Mouse (Mus musculus): ENCODE results near the gene Fetub. TPM values are rescaled to one million over a fixed set of nuclear protein-coding genes. Genes with fewer than 3 reads are reported as not detected.

Gene Fetub
- total RNA-seq, 2 experiments from 2014 or later = not detected

DNA sequence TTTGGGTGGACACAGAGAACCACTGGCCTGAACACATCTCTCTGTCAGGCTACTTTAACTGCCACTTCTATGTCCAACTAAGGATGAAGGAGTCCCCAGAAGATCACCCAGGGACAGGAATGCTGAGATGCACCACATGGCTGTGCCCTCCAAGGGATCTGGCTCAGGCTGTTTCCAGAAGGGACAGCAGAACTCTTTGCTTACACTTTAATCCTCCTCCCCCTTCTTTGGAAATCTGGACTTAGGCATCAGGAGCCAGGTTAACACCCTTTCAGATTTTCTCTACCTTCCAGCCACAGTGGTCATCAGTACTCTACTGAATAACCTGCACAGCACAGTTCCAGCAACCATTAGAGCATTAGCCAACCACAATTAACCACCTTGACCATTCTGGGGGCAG, 45.2 kb downstream of the Fetub start:
- DNase-seq = no peak

DNA sequence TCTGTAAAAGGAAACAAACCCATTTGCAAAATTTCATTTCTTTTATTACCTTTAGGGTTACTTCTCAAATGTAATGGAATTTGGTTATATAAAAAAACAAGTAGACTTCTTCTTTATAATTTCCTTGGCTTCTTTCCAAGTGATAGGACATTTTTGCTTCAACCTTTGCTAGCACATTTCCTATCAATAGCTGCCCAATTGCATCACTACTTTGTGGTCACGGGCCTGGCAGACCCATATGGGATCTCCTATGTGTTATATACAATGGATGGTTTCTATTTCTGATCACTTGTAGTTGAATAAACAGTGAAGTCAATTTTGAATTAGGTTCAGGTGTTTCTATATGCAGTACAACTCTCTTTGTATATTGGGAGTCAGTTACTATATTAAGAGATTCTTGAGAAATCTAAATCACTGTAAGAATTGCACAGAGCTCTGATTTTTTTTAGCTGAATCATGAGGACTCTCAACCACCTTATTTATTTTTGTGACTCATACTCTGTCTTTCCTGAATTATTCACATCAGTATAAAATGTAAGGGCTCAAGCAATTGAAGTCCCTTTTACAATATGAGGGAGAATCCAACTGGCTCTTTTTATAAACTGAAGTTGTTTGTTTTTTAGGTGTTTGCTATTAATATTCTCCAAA, 49.4 kb downstream of the Fetub start:
- DNase-seq = no peak

Other genes with a start within 250 kb of the Fetub start
- not detected for gene Crygs, start 106.8 kb upstream of the Fetub start, total RNA-seq (2021)
- gene Tbccd1, start 60.7 kb upstream of the Fetub start, total RNA-seq (2021) = 10 to 100 TPM in 1 of 2 experiments, 1 to 10 TPM in 1; 9.9 to 11.7 TPM
- gene Dnajb11, start 60.5 kb upstream of the Fetub start, total RNA-seq (2021) = 10 to 100 TPM; 68.4 to 69.1 TPM
- gene Ahsg, start 27.1 kb upstream of the Fetub start, total RNA-seq (2021) = 1 to 10 TPM; 8.6 to 9.8 TPM
- gene Hrg, start 32.7 kb downstream of the Fetub start, total RNA-seq (2021) = not detected
- gene Kng2, start 111.1 kb downstream of the Fetub start, total RNA-seq (2021) = not detected
- gene Kng1, start 139.5 kb downstream of the Fetub start, total RNA-seq (2021) = under 1 TPM; 0.18 to 0.45 TPM
- 100 to 1,000 TPM; 206 to 231 TPM for gene Eif4a2, start 189.1 kb downstream of the Fetub start, total RNA-seq (2021)
- gene Rfc4, start 209.4 kb downstream of the Fetub start, total RNA-seq (2021) = 10 to 100 TPM; 34.9 to 37.4 TPM
- 1 to 10 TPM; 4.9 to 6.2 TPM for gene Adipoq, start 228.2 kb downstream of the Fetub start, total RNA-seq (2021)

All from heart, postnatal 4 days (tissue).